Mouse (Mus musculus) heart, embryonic 16.5 days (tissue): Measurements from ENCODE around the gene 9430015G10Rik. TPM values are rescaled to one million over a fixed set of nuclear protein-coding genes. Genes with fewer than 3 reads are reported as not detected.

Experiments used
- ATAC-seq: fragments of 200-750 bp; cut with Nextera tagmentation; replicated peaks from 2 replicates; pipeline ENCODE4 v1.8.0; 2017; ENCODE audit warnings: moderate number of reproducible peaks; ENCODE audit not compliant: insufficient read depth, low FRiP score; ENCODE audit errors: extremely low read depth
- H3K27ac ChIP-seq: fragments of 300-500 bp; sonication (generic); 2 replicates; pipeline ENCODE4 v1.5.1; 2014; ENCODE audit warnings: mild to moderate bottlenecking, low read length, control low read depth, moderate library complexity
- H3K27me3 ChIP-seq: fragments of 300-500 bp; sonication (generic); 2 replicates; pipeline ENCODE4 v1.6.1; 2014; ENCODE audit warnings: low read length, mixed read lengths; ENCODE audit not compliant: control insufficient read depth, insufficient read depth
- H3K36me3 ChIP-seq: fragments of 300-500 bp; sonication (generic); 2 replicates; pipeline ENCODE4 v1.6.1; 2014; ENCODE audit not compliant: control insufficient read depth, insufficient read depth
- H3K4me1 ChIP-seq: fragments of 300-500 bp; sonication (generic); 2 replicates; pipeline ENCODE4 v1.6.1; 2014; ENCODE audit warnings: low read length, mixed read lengths; ENCODE audit not compliant: control insufficient read depth, insufficient read depth
- H3K4me2 ChIP-seq: fragments of 300-500 bp; sonication (generic); 2 replicates; pipeline ENCODE4 v1.6.1; 2014; ENCODE audit warnings: low read depth, mild to moderate bottlenecking, control low read depth, low read length
- H3K4me3 ChIP-seq: fragments of 300-500 bp; sonication (generic); 2 replicates; pipeline ENCODE4 v1.5.1; 2014; ENCODE audit warnings: mild to moderate bottlenecking, control low read depth, low read length
- H3K9ac ChIP-seq: fragments of 300-500 bp; sonication (generic); 2 replicates; pipeline ENCODE4 v1.6.1; 2014; ENCODE audit warnings: low read length, control low read depth
- H3K9me3 ChIP-seq: fragments of 300-500 bp; sonication (generic); replicated peaks from 2 replicates; pipeline ENCODE4 v1.6.1; 2016; ENCODE audit warnings: low read length; ENCODE audit not compliant: control insufficient read depth
- WGBS: fragments of 180-500 bp; shearing (Covaris S2); extraction: QIAGEN DNeasy Blood & Tissue Kit; methylation state at CpG from one replicate; pipeline ENCODE4 v1.1.7; 2014; 5-methylcytosine and 5-hydroxymethylcytosine counted together
- polyA plus RNA-seq: library from polyadenylated mRNA; unstranded; fragments of >200 nt; fragmentation: Nextera tagmentation; extraction: Ambion mirVana; gene quantifications from 2 replicates; pipeline ENCODE4 v1.2.1, GENCODE M21; 2015

Gene 9430015G10Rik
- polyA plus RNA-seq, 1 experiment from 2014 or later = 17.3 TPM

DNA sequence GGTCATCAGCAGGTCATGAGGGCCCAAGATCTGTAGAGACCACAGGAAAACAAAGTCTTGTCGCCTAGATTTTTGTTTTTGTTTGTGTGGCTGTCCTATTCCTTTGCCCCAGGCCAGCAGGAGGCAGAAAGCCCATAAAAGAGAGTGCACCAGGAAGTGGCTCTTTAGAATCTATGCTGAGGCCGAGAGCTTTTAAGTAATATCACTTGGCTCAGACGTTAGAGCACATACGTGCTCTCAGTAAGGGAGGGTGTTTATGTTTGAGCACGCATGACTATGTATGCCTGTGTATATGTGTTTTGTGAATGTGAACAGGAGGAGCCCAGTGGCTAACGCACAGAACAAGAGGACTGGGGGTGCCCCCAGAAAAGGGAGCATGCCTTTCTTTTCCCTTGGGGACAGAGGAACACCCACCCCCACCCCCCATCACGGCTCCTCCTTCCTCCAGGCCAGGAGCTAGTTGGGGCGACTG is 32.8 kb upstream of the 9430015G10Rik start:
- H3K36me3 ChIP-seq = no peaks in the 10 kb centered on the region
- ATAC-seq = peak; percentile 42

DNA sequence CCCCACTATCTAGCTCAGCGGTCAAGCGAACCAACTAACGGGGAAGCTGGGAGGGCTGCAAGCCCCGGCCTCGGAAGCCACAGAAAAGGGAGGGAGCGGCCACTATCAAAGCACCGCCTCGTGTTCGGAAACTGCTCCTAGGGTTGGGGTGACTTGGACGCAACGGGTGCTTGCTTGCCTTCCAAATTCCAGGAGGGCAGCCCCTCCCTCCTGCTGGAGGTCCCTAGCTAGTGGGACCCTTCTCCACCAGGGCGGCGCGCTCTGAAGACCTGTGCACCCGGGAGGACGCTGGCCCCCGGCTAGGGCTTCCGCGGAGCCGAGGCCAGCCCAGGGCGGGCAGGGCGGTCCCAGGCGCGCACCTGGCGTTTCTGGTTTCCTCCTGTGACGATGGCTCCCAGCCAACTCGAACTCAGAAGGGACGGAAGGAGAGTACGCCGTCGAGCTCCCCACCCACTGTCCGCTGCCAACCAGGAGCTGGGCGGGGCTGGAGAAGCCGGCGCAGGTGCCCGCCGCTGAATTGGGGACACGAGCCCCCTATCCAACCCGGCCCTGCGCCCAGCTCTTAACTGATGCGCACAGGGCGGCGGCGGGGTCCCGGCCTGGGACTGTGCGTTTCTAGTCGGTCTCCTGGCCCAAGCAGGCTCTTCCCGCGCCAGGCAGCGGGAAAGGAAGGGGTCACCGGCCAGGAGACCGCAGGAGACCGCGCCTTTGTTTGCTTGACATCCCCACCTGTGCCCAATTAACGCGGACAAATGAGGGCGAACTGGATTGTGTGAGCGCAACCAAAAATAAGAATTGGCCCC is 32.1 kb upstream of the 9430015G10Rik start:
- Histone ChIP-seq H3K36me3 (no peaks in the 10 kb centered on the region), H3K9ac (peak overlapping the region; percentile 52), H3K4me1 (peaks cover 6% of the 10 kb centered on the region), H3K4me3 (peak overlapping the region; percentile 56), H3K4me2 (peak overlapping the region; percentile 78), H3K27me3 (no peaks in the 10 kb centered on the region), H3K9me3 (no peaks in the 10 kb centered on the region), H3K27ac (peak overlapping the region; percentile 61)
- ATAC-seq = peak; percentile 79
- WGBS = 2% methylated on average over 56 of the region's 58 CpGs

More for the DNA sequence above, 32.8 kb upstream of the 9430015G10Rik start:
- Histone ChIP-seq H3K27me3 (no peaks in the 10 kb centered on the region), H3K9ac (peak overlapping the region; percentile 52), H3K9me3 (no peaks in the 10 kb centered on the region), H3K4me3 (peak overlapping the region; percentile 56), H3K4me1 (peaks cover 6% of the 10 kb centered on the region), H3K27ac (peak overlapping the region; percentile 61), H3K4me2 (peak overlapping the region; percentile 78)
- 13% methylated on average over 8 of the region's 8 CpGs for WGBS

DNA sequence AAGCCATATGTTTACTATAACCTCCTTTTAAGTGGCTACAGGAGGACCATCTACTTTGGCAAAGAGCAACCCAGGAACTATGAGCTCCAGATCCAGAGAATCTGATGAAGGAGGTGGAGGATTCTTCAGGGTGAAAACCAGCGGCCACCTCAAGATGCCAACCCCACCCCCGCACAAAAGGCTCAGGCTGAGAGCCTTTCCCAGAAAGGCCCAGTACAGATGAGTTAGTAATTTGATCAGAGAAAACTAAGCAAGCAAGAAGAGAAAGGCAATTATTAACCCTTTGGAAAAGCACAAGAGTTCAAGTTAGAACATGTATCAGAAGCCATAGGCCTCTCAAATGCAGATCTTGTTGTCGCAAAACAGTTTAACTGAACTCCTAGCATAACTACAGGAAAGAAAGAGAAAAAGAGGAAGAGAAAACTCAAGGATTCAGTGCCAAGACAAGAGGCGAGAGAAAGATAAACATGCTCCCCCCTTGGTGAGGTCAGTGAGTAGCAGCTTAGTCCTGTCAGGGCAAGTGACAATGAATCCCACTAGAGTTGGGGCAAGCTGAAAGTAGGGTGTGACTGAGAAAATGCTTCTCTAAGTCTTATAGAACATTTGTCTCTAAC is 27.1 kb upstream of the 9430015G10Rik start:
- H3K4me1 ChIP-seq = peaks cover 2% of the 10 kb centered on the region; the same call in 1 of the 2 replicates
- WGBS = 52% methylated on average over 4 of the region's 4 CpGs
- ATAC-seq = no peak
- no peak overlapping the region for H3K9ac ChIP-seq
- H3K4me3 ChIP-seq = no peak overlapping the region
- no peak overlapping the region for H3K4me2 ChIP-seq
- no peaks in the 10 kb centered on the region for H3K9me3 ChIP-seq
- no peaks in the 10 kb centered on the region for H3K27me3 ChIP-seq
- no peaks in the 10 kb centered on the region for H3K36me3 ChIP-seq
- no peak overlapping the region for H3K27ac ChIP-seq

DNA sequence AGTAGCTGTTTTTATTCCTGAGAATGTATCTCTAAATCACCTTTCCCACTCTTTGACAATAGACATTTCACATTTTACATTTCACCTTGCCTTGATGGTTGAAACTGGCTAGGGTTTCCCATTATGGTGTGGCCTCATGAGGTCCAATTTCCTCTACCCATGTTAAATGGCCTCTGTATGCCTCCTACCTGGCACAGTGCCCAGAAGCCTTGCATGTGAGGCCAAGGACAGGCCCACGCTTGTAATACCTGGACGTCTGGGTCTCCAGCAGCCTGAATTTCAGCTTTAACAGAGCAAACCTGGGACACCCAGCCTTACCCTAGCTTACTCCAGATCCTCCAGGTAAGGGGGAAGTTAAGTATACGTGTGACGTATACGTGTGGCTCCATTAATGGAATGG is 26.4 kb upstream of the 9430015G10Rik start:
- Histone ChIP-seq H3K27ac (no peak overlapping the region; the same call in 1 of the 2 replicates), H3K4me3 (no peak overlapping the region), H3K9ac (no peak overlapping the region), H3K9me3 (no peaks in the 10 kb centered on the region), H3K36me3 (no peaks in the 10 kb centered on the region), H3K4me1 (0 out of 2 replicates have a peak, but pooled peaks cover 2% of the 10 kb centered on the region), H3K27me3 (no peaks in the 10 kb centered on the region), H3K4me2 (no peak overlapping the region)
- WGBS = 56% methylated on average over 5 of the region's 5 CpGs
- 0 out of 2 replicates have a peak, but pooled peaks have one; percentile 14 for ATAC-seq

DNA sequence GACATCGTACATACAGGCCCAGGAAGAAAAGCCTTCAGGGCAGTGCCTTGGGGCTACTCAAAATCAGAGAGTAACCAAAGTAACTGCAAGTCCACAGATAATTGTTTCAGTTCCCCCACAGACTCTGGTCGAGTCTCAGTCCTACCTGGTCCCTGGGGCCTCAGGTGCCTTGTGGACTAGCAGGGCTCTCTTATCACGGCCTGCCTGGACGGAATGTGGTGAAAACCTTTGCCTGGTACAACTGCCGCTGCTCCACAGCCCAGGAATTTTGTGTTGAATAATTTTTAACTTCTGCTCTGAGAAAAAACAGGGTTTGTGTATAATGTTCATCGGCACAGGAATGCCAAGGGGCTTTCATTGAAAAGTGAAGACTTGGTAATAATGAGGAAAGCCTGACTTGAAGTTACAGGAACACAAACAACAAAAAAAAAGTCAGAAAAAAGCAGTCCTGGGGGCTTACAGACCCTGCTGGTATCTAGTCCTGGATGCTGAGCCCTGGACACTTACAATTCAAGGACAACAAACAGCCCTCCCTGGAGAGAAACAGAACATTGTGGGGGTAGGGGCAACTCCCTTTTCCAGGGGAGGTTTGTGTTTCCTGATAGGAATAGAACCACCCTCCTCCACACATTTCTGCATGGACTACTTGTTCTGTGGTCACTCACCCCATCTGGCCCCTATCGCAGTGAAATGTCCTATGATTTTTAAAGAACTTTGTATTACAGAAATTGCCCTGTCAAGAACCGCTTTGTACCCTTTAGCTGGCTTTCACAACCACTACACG is 25.5 kb upstream of the 9430015G10Rik start:
- no peak overlapping the region; the same call in 1 of the 2 replicates for H3K27ac ChIP-seq
- H3K4me2 ChIP-seq = no peak overlapping the region
- H3K4me1 ChIP-seq = 0 out of 2 replicates have a peak, but pooled peaks cover 2% of the 10 kb centered on the region
- no peaks in the 10 kb centered on the region for H3K36me3 ChIP-seq
- no peak overlapping the region for H3K4me3 ChIP-seq
- no peak for ATAC-seq
- WGBS = 62% methylated on average over 9 of the region's 9 CpGs
- no peaks in the 10 kb centered on the region for H3K27me3 ChIP-seq
- H3K9me3 ChIP-seq = no peaks in the 10 kb centered on the region
- H3K9ac ChIP-seq = no peak overlapping the region

DNA sequence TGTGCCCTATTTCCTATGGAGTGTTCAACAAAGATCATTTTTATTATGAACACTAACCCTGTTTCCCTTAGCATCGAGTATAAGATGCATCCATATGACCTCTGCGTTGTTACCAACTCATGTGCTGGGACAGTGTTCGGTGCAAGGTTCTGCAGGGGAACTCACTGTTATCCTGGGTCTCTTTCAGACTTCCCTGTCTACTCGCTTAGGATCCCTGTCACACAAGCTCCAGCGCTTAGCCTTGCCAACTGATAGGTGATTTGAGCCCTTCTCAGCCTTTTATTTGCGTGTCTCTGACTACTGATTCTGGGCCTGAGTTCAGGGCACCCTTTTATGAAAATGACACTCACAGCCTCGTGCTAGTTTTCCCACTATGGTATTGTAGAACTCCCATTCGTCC is 24.5 kb upstream of the 9430015G10Rik start:
- Histone ChIP-seq H3K4me2 (no peak overlapping the region), H3K4me1 (0 out of 2 replicates have a peak, but pooled peaks cover 2% of the 10 kb centered on the region), H3K9ac (no peak overlapping the region), H3K9me3 (no peaks in the 10 kb centered on the region), H3K36me3 (no peaks in the 10 kb centered on the region), H3K27me3 (no peaks in the 10 kb centered on the region), H3K4me3 (no peak overlapping the region), H3K27ac (no peak overlapping the region)
- WGBS = 73% methylated on average over 8 of the region's 8 CpGs
- ATAC-seq = no peak

DNA sequence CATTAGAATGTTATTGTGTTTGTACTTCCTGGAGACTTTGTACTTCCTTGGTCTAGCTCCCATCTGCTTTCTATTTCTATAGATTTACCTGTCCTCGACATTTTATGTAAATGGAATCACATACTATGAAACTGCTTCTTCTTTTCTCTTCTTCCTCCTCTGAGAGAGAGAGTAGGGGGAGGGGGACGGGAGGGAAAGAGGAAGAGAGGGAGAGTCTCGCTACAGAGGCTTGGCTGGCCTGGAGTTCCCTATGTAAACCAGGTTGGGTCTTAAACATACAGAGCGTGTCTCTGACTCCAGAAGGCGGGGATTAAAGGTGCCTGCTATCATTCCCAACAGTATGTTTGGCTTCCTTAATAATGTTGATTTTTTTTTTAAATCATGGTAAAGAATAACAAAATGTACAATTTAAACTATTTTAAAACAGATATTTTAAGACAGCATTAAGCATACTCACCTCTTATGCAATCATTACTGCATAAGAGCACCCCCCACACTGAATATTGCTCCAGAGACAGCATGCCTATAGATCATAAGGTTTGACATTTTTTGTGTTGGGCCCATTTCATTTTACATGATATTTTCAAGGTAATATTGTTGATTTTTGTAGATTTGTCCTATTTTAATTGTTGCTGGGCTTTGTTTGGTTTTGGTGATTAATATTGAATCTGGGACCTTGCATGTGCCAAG is 22.2 kb upstream of the 9430015G10Rik start:
- H3K36me3 ChIP-seq = no peaks in the 10 kb centered on the region
- no peak for ATAC-seq
- WGBS = 36% methylated on average over 5 of the region's 5 CpGs
- no peaks in the 10 kb centered on the region for H3K9me3 ChIP-seq
- no peak overlapping the region for H3K9ac ChIP-seq
- H3K27me3 ChIP-seq = no peaks in the 10 kb centered on the region
- H3K4me1 ChIP-seq = 0 out of 2 replicates have a peak, but pooled peaks cover 2% of the 10 kb centered on the region
- no peak overlapping the region for H3K27ac ChIP-seq
- no peak overlapping the region for H3K4me3 ChIP-seq
- H3K4me2 ChIP-seq = no peak overlapping the region

DNA sequence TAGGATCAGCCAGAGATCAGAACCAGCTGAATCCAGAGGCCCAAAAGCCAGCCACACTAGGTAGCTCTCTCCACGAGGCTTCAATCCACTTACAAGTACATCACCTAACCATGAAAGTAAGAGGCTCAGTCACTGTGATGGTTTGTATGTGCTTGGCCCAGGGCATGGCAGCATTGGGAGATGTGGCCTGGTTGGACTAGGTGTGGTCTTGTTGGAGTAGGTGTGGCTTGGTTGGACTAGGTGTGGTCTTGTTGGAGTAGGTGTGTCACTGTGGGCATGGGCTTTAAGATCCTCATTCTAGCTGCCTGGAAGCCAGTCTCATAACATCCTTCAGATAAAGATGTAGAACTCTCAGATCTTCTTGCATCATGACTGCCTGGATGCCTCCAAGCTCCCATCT is 18.5 kb upstream of the 9430015G10Rik start:
- no peak for ATAC-seq
- Histone ChIP-seq H3K27ac (no peak overlapping the region), H3K4me3 (no peak overlapping the region), H3K9ac (no peak overlapping the region), H3K4me2 (no peak overlapping the region), H3K4me1 (no peaks in the 10 kb centered on the region), H3K36me3 (no peaks in the 10 kb centered on the region), H3K27me3 (no peaks in the 10 kb centered on the region), H3K9me3 (no peaks in the 10 kb centered on the region)
- 60% methylated on average over 1 of the region's 1 CpGs for WGBS
